Mouse (Mus musculus): ENCODE results near the gene Ikzf2.

- TF ChIP-seq POLR2A (IDR thresholded peaks at IDR 0.05; ENCODE audit: low read depth, low read length) = no peak
- TF ChIP-seq CTCF (IDR thresholded peaks at IDR 0.05; ENCODE audit: extremely low read depth, insufficient read length, insufficient replicate concordance, low read depth, low read length) = no peak
These were observed 149.4 kb downstream of the Ikzf2 start for GRCm38 (mm10) chr1:69537619-69538018.

Measured in small intestine, adult 2 months (tissue).